Mouse (Mus musculus): ENCODE measurements around the gene Trhr2. TPM values are rescaled to one million over a fixed set of nuclear protein-coding genes. Genes with fewer than 3 reads are reported as not detected.

Trhr2 gene
- not detected in 2 replicates for polyA plus RNA-seq (2015; fragmentation: Nextera tagmentation; extraction: Ambion mirVana)

DNA sequence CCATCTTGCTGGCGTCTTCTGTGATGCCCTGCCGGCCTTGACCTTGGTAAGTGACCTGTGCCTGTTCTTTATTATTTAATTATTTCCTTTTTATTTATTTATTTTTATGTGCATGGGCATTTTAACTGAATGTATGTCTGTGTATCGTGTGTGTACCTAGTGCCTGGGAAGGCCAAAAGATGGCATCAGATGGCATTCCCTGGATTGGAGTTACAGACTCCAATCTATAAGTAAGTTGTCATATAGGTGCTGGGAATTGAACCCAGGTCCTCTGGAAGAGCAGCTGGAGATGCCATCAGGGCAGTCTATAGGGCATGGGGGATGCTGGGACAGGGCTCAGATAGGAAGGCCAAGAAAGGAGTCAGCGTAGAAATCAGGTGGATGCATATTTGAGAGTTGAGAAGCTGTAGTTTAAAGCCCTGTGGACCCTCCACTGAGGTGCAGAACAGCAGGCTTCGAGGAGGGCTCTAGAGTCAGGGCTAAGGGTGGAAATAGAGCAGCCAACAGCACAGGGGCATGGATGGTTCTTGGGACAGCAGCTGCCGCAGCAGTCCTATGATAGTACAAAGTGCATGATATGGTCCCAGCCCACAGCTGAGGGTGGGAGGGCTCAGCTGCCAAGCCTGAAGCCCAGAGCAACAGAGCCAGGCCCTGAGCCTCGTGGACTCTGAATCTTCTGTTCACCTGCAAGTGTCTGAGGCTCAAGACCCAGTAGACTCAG lies at the start of gene Trhr2:
Trhr2 (minus strand) TSS at position 51 of the 721 bp plus-strand sequence.
- Histone ChIP-seq H3K9ac (no peak within 1 kb of the TSS), H3K36me3 (no peaks in the 10 kb centered on the region), H3K4me3 (replicated peaks) (no peak within 1 kb of the TSS), H3K27ac (no peak within 1 kb of the TSS), H3K9me3 (replicated peaks) (no peaks in the 10 kb centered on the region), H3K4me2 (no peak within 1 kb of the TSS), H3K4me1 (no peaks in the 10 kb centered on the region), H3K27me3 (peaks cover 12% of the 10 kb centered on the region)
- ATAC-seq (replicated peaks; ENCODE audit: low FRiP score): no peak
- 72% methylated on average over 7 of the region's 7 CpGs for WGBS

DNA sequence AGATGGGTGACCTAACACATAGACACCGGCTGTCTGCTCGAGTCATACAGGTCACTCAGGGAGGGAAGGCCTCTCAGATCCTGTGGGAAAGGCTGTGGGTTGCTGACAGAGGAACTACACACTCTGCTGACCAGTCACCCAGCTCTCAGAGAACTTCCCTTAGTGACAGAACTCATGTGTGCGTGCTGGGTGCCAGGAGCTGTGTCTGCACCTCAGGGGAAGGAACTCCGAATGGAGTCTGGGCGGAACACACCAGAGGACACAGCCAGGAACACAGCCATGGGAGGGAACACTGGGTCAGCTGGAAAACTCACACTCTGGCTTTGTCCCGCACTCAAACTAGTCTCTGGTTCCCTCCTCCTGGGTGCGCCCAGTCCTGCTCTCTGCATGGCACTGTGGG lies 47.1 kb upstream of the Trhr2 start:
- Histone ChIP-seq H3K27me3 (no peaks in the 10 kb centered on the region), H3K9me3 (replicated peaks) (no peaks in the 10 kb centered on the region), H3K4me1 (no peaks in the 10 kb centered on the region), H3K4me3 (replicated peaks) (no peak overlapping the region), H3K4me2 (no peak overlapping the region), H3K9ac (no peak overlapping the region), H3K36me3 (peaks cover 100% of the 10 kb centered on the region), H3K27ac (no peak overlapping the region)
- no peak for ATAC-seq (replicated peaks; ENCODE audit: low FRiP score)
- WGBS: 88% methylated on average over 7 of the region's 7 CpGs

DNA sequence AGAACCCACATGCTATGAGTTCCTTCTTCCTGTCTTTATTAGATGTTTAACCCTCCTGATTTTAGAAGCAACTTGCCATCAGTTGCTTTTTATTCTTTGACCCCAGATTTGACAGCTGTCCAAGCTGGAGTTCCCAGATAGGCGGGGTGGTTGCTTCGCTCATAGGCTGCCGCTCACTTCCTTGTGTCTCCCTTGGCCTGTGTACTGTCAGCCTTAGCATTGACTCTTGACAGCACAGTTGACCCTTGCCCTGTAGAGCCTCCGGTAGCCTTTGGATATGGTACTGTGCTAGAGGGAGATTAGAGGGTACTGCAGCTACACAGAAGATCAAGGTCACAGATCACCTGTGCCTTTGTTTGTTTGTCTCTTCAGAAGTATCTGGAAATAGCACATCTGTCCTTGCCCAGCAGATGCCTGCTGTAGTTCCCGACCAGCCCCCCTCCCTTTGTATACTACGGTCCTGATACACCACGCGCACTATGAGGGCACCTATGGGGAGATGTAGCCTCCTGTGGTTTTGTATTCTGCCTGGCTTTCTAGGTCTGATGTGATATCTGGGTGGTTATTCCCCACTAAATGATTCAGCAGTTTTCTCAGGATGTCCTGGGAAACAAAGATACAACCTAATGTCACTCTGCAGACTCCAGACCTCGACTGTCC lies 44.7 kb upstream of the Trhr2 start:
- 87% methylated on average over 9 of the region's 9 CpGs for WGBS

DNA sequence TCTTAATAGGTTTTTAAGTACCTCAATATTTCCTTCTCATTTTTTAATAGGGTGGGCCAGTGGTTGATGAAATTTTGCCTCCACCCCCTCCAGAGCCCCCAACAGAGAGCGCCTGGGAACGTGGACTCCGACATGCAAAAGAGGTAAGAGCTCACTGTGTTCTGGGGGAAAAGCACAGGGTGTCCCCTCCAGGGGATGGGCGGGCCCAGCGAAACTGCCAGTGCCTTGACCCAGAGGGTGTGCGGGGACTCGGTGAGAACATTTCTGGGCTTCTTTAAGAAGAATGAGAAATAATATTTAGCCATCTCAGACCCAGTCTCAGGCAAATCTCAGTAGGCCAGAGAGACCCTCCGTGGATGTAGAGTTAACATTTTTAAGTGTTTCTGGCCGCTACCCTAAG lies 37.6 kb upstream of the Trhr2 start:
- no peak overlapping the region for H3K4me2 ChIP-seq
- no peak overlapping the region for H3K9ac ChIP-seq
- peaks cover 94% of the 10 kb centered on the region for H3K36me3 ChIP-seq
- no peak overlapping the region for H3K27ac ChIP-seq
- no peak for ATAC-seq (replicated peaks; ENCODE audit: low FRiP score)
- H3K4me1 ChIP-seq: no peaks in the 10 kb centered on the region
- no peaks in the 10 kb centered on the region for H3K27me3 ChIP-seq
- H3K9me3 ChIP-seq (replicated peaks): no peaks in the 10 kb centered on the region
- WGBS: 95% methylated on average over 9 of the region's 9 CpGs
- no peak overlapping the region for H3K4me3 ChIP-seq (replicated peaks)

More for the DNA sequence above, 44.7 kb upstream of the Trhr2 start:
- H3K27me3 ChIP-seq: no peaks in the 10 kb centered on the region
- no peaks in the 10 kb centered on the region for H3K9me3 ChIP-seq (replicated peaks)
- no peak for ATAC-seq (replicated peaks; ENCODE audit: low FRiP score)
- H3K4me3 ChIP-seq (replicated peaks): no peak overlapping the region
- peaks cover 100% of the 10 kb centered on the region for H3K36me3 ChIP-seq
- no peak overlapping the region for H3K4me2 ChIP-seq
- no peaks in the 10 kb centered on the region for H3K4me1 ChIP-seq
- no peak overlapping the region for H3K27ac ChIP-seq
- H3K9ac ChIP-seq: no peak overlapping the region

DNA sequence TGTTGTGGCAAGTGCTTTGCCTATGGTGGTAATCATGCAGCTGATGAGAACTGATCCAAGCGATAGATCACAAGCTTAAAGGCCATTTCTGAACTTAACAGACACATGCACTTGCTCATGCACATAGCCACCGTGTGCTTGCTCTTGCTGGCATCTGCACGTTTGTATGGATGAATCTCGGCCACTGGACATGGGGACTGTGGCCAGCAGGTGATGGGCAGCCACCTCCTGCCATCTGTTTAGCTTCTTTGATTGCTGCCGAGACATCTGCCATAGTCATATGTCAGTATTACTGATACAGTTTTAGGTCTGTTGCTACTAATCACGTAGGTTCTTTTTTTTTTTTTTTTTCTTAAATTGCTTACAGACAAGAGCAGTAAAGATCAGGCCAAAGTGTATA lies 34.7 kb upstream of the Trhr2 start:
- no peak for ATAC-seq (replicated peaks; ENCODE audit: low FRiP score)
- no peak overlapping the region for H3K4me3 ChIP-seq (replicated peaks)
- H3K36me3 ChIP-seq: peaks cover 88% of the 10 kb centered on the region
- no peaks in the 10 kb centered on the region for H3K9me3 ChIP-seq (replicated peaks)
- 88% methylated on average over 6 of the region's 6 CpGs for WGBS
- no peaks in the 10 kb centered on the region for H3K27me3 ChIP-seq
- H3K4me2 ChIP-seq: no peak overlapping the region
- H3K27ac ChIP-seq: no peak overlapping the region
- no peak overlapping the region for H3K9ac ChIP-seq
- H3K4me1 ChIP-seq: no peaks in the 10 kb centered on the region

DNA sequence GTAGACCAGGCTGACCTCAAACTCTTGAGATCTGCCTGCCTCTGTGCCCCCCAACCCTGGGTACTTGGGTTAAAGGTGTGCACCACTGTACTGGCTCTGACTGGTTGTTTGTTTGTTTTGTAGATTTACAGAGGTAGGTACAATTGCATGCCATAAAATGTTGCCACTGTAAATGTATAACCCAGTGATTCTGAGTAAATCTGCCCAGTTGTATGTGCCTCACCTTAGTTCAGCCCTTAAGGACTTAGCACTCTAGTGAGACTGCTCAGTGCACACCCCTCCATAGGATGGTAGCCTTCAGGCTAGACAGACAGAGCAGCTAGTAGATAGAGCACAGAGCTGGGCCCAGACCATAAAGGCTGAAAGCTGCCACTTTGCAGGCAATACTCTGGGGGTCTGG lies 33.2 kb upstream of the Trhr2 start:
- Histone ChIP-seq H3K4me3 (replicated peaks) (no peak overlapping the region), H3K9me3 (replicated peaks) (no peaks in the 10 kb centered on the region), H3K27ac (no peak overlapping the region), H3K4me1 (no peaks in the 10 kb centered on the region), H3K9ac (no peak overlapping the region), H3K27me3 (no peaks in the 10 kb centered on the region), H3K36me3 (peaks cover 87% of the 10 kb centered on the region), H3K4me2 (no peak overlapping the region)
- no peak for ATAC-seq (replicated peaks; ENCODE audit: low FRiP score)

DNA sequence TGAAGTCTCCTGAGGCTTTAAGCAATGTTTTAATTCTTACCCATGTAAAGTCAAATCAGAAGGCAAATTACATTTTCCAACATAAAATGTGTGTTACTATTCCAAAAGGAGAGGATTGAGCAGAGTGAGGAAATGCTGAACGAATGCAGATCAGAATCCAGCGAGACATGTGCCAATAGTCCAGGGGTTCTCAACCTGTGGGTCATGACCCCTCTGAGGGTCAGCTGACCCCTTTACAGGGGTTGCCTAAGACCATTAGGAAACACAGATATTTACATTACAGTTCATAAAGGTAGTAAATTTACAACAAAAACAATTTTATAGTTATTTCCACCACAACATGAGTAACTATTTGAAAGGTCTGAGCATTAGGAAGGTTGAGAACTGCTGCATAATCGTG lies 30.2 kb upstream of the Trhr2 start:
- no peak for ATAC-seq (replicated peaks; ENCODE audit: low FRiP score)

DNA sequence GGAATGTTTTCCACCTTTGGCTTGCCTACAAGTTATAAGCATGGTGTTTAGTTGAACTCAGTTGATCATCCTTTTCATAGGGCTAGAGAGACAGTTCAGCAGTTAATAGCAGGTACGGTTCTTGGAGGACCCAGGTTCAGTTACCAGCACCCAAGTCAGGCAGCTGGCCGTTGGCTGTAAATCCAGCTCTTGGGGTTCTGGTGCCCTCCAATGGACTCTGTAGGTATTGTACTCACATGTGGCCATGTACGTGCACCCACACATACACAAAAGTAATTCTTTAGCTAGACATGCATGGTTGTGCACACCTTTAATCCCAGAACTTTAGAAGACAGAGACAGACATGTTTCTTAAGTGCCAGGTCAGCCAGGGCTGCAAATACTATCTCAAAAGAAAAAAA lies 28.8 kb upstream of the Trhr2 start:
- Histone ChIP-seq H3K4me2 (no peak overlapping the region), H3K27me3 (no peaks in the 10 kb centered on the region), H3K9ac (no peak overlapping the region), H3K9me3 (replicated peaks) (no peaks in the 10 kb centered on the region), H3K4me1 (no peaks in the 10 kb centered on the region), H3K36me3 (peaks cover 94% of the 10 kb centered on the region), H3K27ac (no peak overlapping the region), H3K4me3 (replicated peaks) (no peak overlapping the region)
- 89% methylated on average over 3 of the region's 3 CpGs for WGBS
- no peak for ATAC-seq (replicated peaks; ENCODE audit: low FRiP score)

More for the DNA sequence above, 30.2 kb upstream of the Trhr2 start:
- no peaks in the 10 kb centered on the region for H3K4me1 ChIP-seq
- H3K4me3 ChIP-seq (replicated peaks): no peak overlapping the region
- no peak overlapping the region for H3K9ac ChIP-seq
- 85% methylated on average over 3 of the region's 3 CpGs for WGBS
- no peak overlapping the region for H3K27ac ChIP-seq
- no peak overlapping the region for H3K4me2 ChIP-seq
- peaks cover 94% of the 10 kb centered on the region for H3K36me3 ChIP-seq
- H3K27me3 ChIP-seq: no peaks in the 10 kb centered on the region
- no peaks in the 10 kb centered on the region for H3K9me3 ChIP-seq (replicated peaks)

DNA sequence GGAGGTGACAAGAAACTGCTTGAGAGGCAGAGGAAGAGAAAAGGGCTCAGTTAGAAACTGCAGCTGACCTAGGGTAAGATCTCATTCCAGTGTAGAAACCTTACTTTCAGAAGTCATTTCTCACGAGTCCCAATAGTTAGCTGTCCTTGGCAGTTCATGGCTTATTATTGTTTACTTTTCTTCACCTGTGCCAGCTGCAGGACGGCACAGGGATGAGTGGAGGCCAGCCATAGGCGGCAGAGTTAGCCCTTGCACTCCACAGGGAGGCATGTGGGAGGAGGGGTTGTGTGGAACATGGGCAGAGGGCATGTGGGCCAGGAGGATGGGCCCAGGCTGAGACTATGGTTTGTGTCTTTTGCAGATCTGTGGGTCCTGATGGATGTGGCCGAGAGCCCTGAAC lies 22.5 kb upstream of the Trhr2 start:
- 81% methylated on average over 4 of the region's 4 CpGs for WGBS
- Histone ChIP-seq H3K27me3 (no peaks in the 10 kb centered on the region), H3K4me2 (no peak overlapping the region), H3K27ac (no peak overlapping the region), H3K9me3 (replicated peaks) (no peaks in the 10 kb centered on the region), H3K9ac (no peak overlapping the region), H3K4me1 (peaks cover 11% of the 10 kb centered on the region), H3K4me3 (replicated peaks) (no peak overlapping the region), H3K36me3 (peaks cover 80% of the 10 kb centered on the region)
- ATAC-seq (replicated peaks; ENCODE audit: low FRiP score): no peak

DNA sequence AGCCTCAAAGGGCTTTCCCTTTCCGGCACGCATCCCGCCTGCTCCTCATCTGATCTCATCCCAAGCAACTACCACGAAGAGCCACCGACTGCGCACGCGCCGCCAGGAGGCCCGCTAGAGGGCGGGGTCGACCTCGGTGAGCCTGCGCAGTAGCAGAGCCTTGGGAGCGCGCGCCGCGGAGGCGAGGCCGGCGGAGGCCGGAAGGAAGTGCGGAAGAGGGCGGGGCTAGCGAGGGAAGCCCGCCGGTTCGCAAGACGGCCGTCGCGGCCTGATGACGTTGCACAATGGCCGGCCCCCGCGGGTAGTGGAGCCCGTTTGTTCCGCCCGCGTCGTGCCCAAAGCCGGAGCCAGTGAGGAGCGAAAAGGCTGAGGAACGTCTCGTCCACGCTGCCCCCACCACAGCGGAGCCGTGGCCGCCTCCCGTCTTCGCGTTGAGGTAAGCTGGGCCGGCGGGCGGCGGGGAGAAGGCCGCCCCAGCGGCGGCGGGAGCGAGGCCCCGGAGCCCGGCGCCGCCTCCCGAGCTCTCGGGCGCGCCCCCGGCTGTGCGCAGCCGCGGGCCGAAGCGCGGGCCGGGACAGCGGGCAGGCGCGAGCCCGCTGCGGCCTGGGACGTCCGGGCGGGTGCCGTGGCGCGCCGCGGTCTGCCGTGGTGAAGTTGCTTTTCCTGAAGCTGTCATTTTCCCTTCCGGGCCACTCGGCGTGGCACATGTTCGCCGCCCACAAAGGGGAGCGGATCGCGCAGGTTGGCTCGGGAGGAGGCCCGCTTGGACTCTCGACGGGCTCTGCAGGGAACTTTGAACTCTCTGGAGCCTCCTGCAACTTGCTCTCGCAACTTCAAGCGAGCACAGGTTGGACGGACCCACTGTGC lies 16.1 kb upstream of the Trhr2 start, which contains the start of gene Zc3h18:
Zc3h18 (plus strand) TSS at position 245 of the 867 bp plus-strand sequence.
- Histone ChIP-seq H3K36me3 (peaks cover 25% of the 10 kb centered on the region), H3K4me3 (replicated peaks) (peak within 1 kb of the TSS; percentile 92), H3K4me2 (peak within 1 kb of the TSS; percentile 68), H3K9me3 (replicated peaks) (no peaks in the 10 kb centered on the region), H3K4me1 (peaks cover 28% of the 10 kb centered on the region), H3K27me3 (no peaks in the 10 kb centered on the region), H3K9ac (peak within 1 kb of the TSS; percentile 94), H3K27ac (peak within 1 kb of the TSS; percentile 96)
- ATAC-seq (replicated peaks; ENCODE audit: low FRiP score): peak; percentile 96
- under 1% methylated on average over 104 of the region's 107 CpGs for WGBS

DNA sequence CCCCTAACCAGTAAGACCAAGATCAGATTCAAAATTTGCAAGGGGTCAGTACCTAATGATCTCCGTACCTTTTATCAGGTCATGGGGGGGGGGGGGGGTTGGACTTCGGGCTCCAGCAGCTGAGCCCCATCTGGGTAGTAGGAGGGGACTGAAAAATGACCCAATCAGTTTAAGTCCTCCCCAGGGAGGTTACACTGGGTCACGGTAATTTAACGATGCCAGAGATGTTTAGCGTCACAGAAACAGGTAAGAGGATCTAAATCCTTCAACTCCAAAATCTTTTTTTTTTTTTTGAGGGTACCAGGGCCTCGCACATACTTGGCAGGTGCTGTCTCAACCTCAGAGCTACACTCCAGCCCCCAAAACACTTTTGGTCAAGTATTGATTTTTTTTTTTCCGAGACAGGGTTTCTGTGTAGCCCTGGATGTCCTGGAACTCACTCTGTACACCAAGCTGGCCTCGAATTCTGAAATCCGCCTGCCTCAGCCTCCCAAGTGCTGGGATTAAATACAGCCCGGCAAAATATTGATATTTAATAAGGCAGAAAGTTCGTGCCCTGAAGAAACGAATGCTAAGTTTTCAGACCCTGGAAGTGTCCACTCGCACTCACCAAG lies 15.3 kb upstream of the Trhr2 start:
- Histone ChIP-seq H3K9ac (peak overlapping the region; percentile 30; the same call in 1 of the 2 replicates), H3K9me3 (replicated peaks) (no peaks in the 10 kb centered on the region), H3K27ac (peak overlapping the region; percentile 57; the same call in 1 of the 2 replicates), H3K4me3 (replicated peaks) (peak overlapping the region; percentile 92), H3K36me3 (peaks cover 21% of the 10 kb centered on the region), H3K4me1 (peaks cover 28% of the 10 kb centered on the region), H3K27me3 (no peaks in the 10 kb centered on the region), H3K4me2 (peak overlapping the region; percentile 68)
- ATAC-seq (replicated peaks; ENCODE audit: low FRiP score): peak; percentile 10
- WGBS: 25% methylated on average over 13 of the region's 13 CpGs
